Mouse (Mus musculus) intestine, postnatal 0 days (tissue): ENCODE results near the gene Odc1. TPM values are rescaled to one million over a fixed set of nuclear protein-coding genes. Genes with fewer than 3 reads are reported as not detected.

ENCODE experiments used
- ATAC-seq: fragments of 200-750 bp; cut with Nextera tagmentation; 2 replicates; pipeline ENCODE4 v1.8.0; 2017; ENCODE audit warnings: mild to moderate bottlenecking, moderate TSS enrichment, moderate library complexity
- H3K27ac ChIP-seq: fragments of 300-500 bp; sonication (generic); 2 replicates; pipeline ENCODE4 v1.5.1; 2014; ENCODE audit warnings: mild to moderate bottlenecking, low read depth, low read length, moderate library complexity
- H3K27me3 ChIP-seq: fragments of 300-500 bp; sonication (generic); replicated peaks from 2 replicates; pipeline ENCODE4 v1.6.1; 2014; ENCODE audit warnings: low read length, mixed read lengths; ENCODE audit not compliant: control insufficient read depth, insufficient read depth
- H3K36me3 ChIP-seq: fragments of 300-500 bp; sonication (generic); 2 replicates; pipeline ENCODE4 v1.6.1; 2014; ENCODE audit warnings: mild to moderate bottlenecking, moderate library complexity; ENCODE audit not compliant: control insufficient read depth, insufficient read depth
- H3K4me1 ChIP-seq: fragments of 300-500 bp; sonication (generic); replicated peaks from 2 replicates; pipeline ENCODE4 v1.6.1; 2014; ENCODE audit warnings: antibody characterized with exemption, low read length, mixed read lengths; ENCODE audit not compliant: control insufficient read depth, insufficient read depth
- H3K4me2 ChIP-seq: fragments of 300-500 bp; sonication (generic); replicated peaks from 2 replicates; pipeline ENCODE4 v1.6.1; 2014; ENCODE audit warnings: low read depth, mild to moderate bottlenecking, moderate library complexity
- H3K4me3 ChIP-seq: fragments of 300-500 bp; sonication (generic); 2 replicates; pipeline ENCODE4 v1.5.1; 2014; ENCODE audit warnings: low read depth, low read length
- H3K9ac ChIP-seq: fragments of 300-500 bp; sonication (generic); 2 replicates; pipeline ENCODE4 v1.6.1; 2014; ENCODE audit warnings: mild to moderate bottlenecking, low read depth, low read length
- H3K9me3 ChIP-seq: fragments of 300-500 bp; sonication (generic); 2 replicates; pipeline ENCODE4 v1.6.1; 2016; ENCODE audit warnings: mixed run types; ENCODE audit not compliant: control insufficient read depth
- CTCF ChIP-seq: sonication (generic); IDR thresholded peaks from 2 replicates; pipeline ENCODE4 v1.5.1; 2016; ENCODE audit warnings: low read depth, mild to moderate bottlenecking, control low read depth, antibody characterized with exemption, moderate library complexity
- WGBS: fragments of 180-500 bp; shearing (Covaris S2); extraction: QIAGEN DNeasy Blood & Tissue Kit; methylation state at CpG from one replicate; pipeline ENCODE4 v1.1.7; 2014; 5-methylcytosine and 5-hydroxymethylcytosine counted together
- polyA plus RNA-seq: library from polyadenylated mRNA; unstranded; fragments of >200 nt; fragmentation: Nextera tagmentation; extraction: Ambion mirVana; gene quantifications from 2 replicates; pipeline ENCODE4 v1.2.1, GENCODE M21; 2015

Gene Odc1
- polyA plus RNA-seq, 1 experiment from 2014 or later, result 87.8 TPM

- Histone ChIP-seq H3K4me2 (no peak overlapping the region), H3K27ac (no peak overlapping the region), H3K9me3 (no peaks in the 10 kb centered on the region), H3K4me3 (no peak overlapping the region), H3K27me3 (no peaks in the 10 kb centered on the region), H3K4me1 (no peaks in the 10 kb centered on the region), H3K9ac (no peak overlapping the region), H3K36me3 (no peaks in the 10 kb centered on the region)
- ATAC-seq, result no peak
- TF ChIP-seq CTCF, result no peak
- 92% methylated on average over 7 of the region's 7 CpGs for WGBS
These were observed 44.5 kb downstream of the Odc1 start for GRCm38 (mm10) chr12:17588906-17589612.

GRCm38 (mm10) chr12:17591249-17591648 is 46.7 kb downstream of the Odc1 start:
- TF ChIP-seq CTCF, result no peak
- Histone ChIP-seq H3K9ac (no peak overlapping the region), H3K36me3 (no peaks in the 10 kb centered on the region), H3K4me2 (no peak overlapping the region), H3K27me3 (no peaks in the 10 kb centered on the region), H3K4me1 (no peaks in the 10 kb centered on the region), H3K4me3 (no peak overlapping the region), H3K27ac (no peak overlapping the region), H3K9me3 (no peaks in the 10 kb centered on the region)
- no peak for ATAC-seq
- 67% methylated on average over 4 of the region's 4 CpGs for WGBS

- ATAC-seq, result no peak
- Histone ChIP-seq H3K27ac (no peak overlapping the region), H3K4me3 (no peak overlapping the region), H3K9ac (no peak overlapping the region), H3K9me3 (no peaks in the 10 kb centered on the region), H3K4me2 (no peak overlapping the region), H3K27me3 (no peaks in the 10 kb centered on the region), H3K36me3 (no peaks in the 10 kb centered on the region), H3K4me1 (no peaks in the 10 kb centered on the region)
- WGBS, result 89% methylated on average over 2 of the region's 2 CpGs
- no peak for TF ChIP-seq CTCF
These were observed 49.4 kb downstream of the Odc1 start for GRCm38 (mm10) chr12:17593956-17594355.

GRCm38 (mm10) chr12:17594701-17595100 is 50.1 kb downstream of the Odc1 start:
- H3K4me1 ChIP-seq, result no peaks in the 10 kb centered on the region
- H3K4me2 ChIP-seq, result no peak overlapping the region
- no peaks in the 10 kb centered on the region for H3K36me3 ChIP-seq
- H3K27ac ChIP-seq, result no peak overlapping the region
- TF ChIP-seq CTCF, result no peak
- no peaks in the 10 kb centered on the region for H3K9me3 ChIP-seq
- no peak overlapping the region for H3K9ac ChIP-seq
- no peaks in the 10 kb centered on the region for H3K27me3 ChIP-seq
- H3K4me3 ChIP-seq, result no peak overlapping the region
- 53% methylated on average over 4 of the region's 4 CpGs for WGBS
- no peak for ATAC-seq

GRCm38 (mm10) chr12:17595166-17595565 is 50.6 kb downstream of the Odc1 start:
- no peak for TF ChIP-seq CTCF
- H3K4me1 ChIP-seq, result no peaks in the 10 kb centered on the region
- H3K9me3 ChIP-seq, result no peaks in the 10 kb centered on the region
- H3K27ac ChIP-seq, result no peak overlapping the region
- H3K27me3 ChIP-seq, result no peaks in the 10 kb centered on the region
- H3K4me3 ChIP-seq, result no peak overlapping the region
- peak; percentile 69 for ATAC-seq
- 100% methylated on average over 1 of the region's 1 CpGs for WGBS
- H3K4me2 ChIP-seq, result no peak overlapping the region
- H3K36me3 ChIP-seq, result no peaks in the 10 kb centered on the region
- H3K9ac ChIP-seq, result no peak overlapping the region

Other genes with a start within 250 kb of the Odc1 start
- not detected in 2 replicates for gene Atp6v1c2, start 215.4 kb upstream of the Odc1 start, polyA plus RNA-seq
- gene Nol10, start 196.3 kb upstream of the Odc1 start, polyA plus RNA-seq, result 5.2 and 5.3 TPM in 2 replicates
- gene Hpcal1, start 146.1 kb downstream of the Odc1 start, polyA plus RNA-seq, result 32.3 and 35.4 TPM in 2 replicates